Mouse (Mus musculus) neural tube, embryonic 12.5 days (tissue): ENCODE results near the gene Hps4. TPM values are rescaled to one million over a fixed set of nuclear protein-coding genes. Genes with fewer than 3 reads are reported as not detected.
"Not testable (repeated sequence)": the region's sequence is repeated elsewhere in the genome, so short reads cannot be mapped to it uniquely, and the experiment has no call there.

Source experiments
- ATAC-seq: fragments of 200-750 bp; cut with Nextera tagmentation; 2 replicates; pipeline ENCODE4 v1.8.0; 2017; ENCODE audit warnings: low read depth, mild to moderate bottlenecking, moderate TSS enrichment, moderate library complexity; ENCODE audit not compliant: low FRiP score
- H3K27ac ChIP-seq: fragments of 300-500 bp; sonication (generic); 2 replicates; pipeline ENCODE4 v1.5.1; 2016
- H3K27me3 ChIP-seq: fragments of 300-500 bp; sonication (generic); replicated peaks from 2 replicates; pipeline ENCODE4 v1.6.1; 2016; ENCODE audit warnings: mild to moderate bottlenecking
- H3K36me3 ChIP-seq: fragments of 300-500 bp; sonication (generic); 2 replicates; pipeline ENCODE4 v1.6.1; 2016; ENCODE audit warnings: mild to moderate bottlenecking
- H3K4me1 ChIP-seq: fragments of 300-500 bp; sonication (generic); 2 replicates; pipeline ENCODE4 v1.6.1; 2016
- H3K4me2 ChIP-seq: fragments of 300-500 bp; sonication (generic); replicated peaks from 2 replicates; pipeline ENCODE4 v1.6.1; 2016; ENCODE audit warnings: mild to moderate bottlenecking
- H3K4me3 ChIP-seq: fragments of 300-500 bp; sonication (generic); 2 replicates; pipeline ENCODE4 v1.5.1; 2016
- H3K9ac ChIP-seq: fragments of 300-500 bp; sonication (generic); 2 replicates; pipeline ENCODE4 v1.6.1; 2016; ENCODE audit warnings: mild to moderate bottlenecking
- H3K9me3 ChIP-seq: fragments of 300-500 bp; sonication (generic); 2 replicates; pipeline ENCODE4 v1.6.1; 2016; ENCODE audit warnings: mild to moderate bottlenecking
- WGBS: fragments of 180-500 bp; shearing (Covaris S2); methylation state at CpG from one replicate; pipeline ENCODE4 v1.1.7; 2016; 5-methylcytosine and 5-hydroxymethylcytosine counted together
- polyA plus RNA-seq: library from polyadenylated mRNA; unstranded; fragments of >200 nt; fragmentation: Nextera tagmentation; extraction: Ambion mirVana; gene quantifications from 2 replicates; pipeline ENCODE4 v1.2.1, GENCODE M21; 2016

Gene Hps4
- polyA plus RNA-seq, 1 experiment from 2014 or later, result 36.1 TPM

- no peaks in the 10 kb centered on the region for H3K9me3 ChIP-seq
- no peak overlapping the region for H3K27ac ChIP-seq
- 0 out of 2 replicates have a peak, but pooled peaks cover 3% of the 10 kb centered on the region for H3K4me1 ChIP-seq
- H3K36me3 ChIP-seq, result 0 out of 2 replicates have a peak, but pooled peaks cover 2% of the 10 kb centered on the region
- no peak for ATAC-seq
- H3K27me3 ChIP-seq, result no peaks in the 10 kb centered on the region
- H3K4me2 ChIP-seq, result no peak overlapping the region
- no peak overlapping the region for H3K9ac ChIP-seq
- no peak overlapping the region for H3K4me3 ChIP-seq
- 86% methylated on average over 4 of the region's 4 CpGs for WGBS
These were observed 41.2 kb upstream of the Hps4 start for GRCm38 (mm10) chr5:112301694-112302093.

GRCm38 (mm10) chr5:112302310-112302709 lies 40.6 kb upstream of the Hps4 start:
- Histone ChIP-seq H3K4me2 (no peak overlapping the region), H3K4me3 (no peak overlapping the region), H3K4me1 (0 out of 2 replicates have a peak, but pooled peaks cover 3% of the 10 kb centered on the region), H3K27ac (no peak overlapping the region), H3K36me3 (peaks cover 4% of the 10 kb centered on the region), H3K9me3 (no peaks in the 10 kb centered on the region), H3K9ac (no peak overlapping the region), H3K27me3 (no peaks in the 10 kb centered on the region)
- no peak for ATAC-seq
- 89% methylated on average over 5 of the region's 5 CpGs for WGBS

DNA sequence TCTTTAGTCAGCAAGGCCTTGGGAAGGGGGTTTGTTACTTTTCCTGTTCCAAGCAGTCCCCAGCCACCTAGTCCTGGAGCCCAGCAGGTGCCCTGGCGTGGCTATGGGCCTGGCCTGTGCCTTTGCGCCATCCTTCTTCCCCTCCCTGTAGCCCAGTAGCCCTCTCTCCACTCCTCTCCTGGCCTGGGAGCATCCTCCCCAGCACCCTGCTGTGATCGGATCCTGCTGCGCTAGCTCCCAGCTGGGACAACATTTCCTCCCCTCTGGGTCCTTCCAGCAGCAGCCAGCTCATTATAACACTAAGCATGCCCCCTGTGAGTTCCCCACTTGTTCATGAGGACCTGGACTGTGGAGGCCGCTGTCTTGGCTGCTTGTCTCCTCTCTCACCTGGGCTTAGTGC lies 37.0 kb upstream of the Hps4 start:
- WGBS, result 64% methylated on average over 5 of the region's 5 CpGs
- 0 out of 2 replicates have a peak, but pooled peaks cover 3% of the 10 kb centered on the region for H3K4me1 ChIP-seq
- no peak overlapping the region for H3K4me3 ChIP-seq
- no peaks in the 10 kb centered on the region for H3K27me3 ChIP-seq
- no peak for ATAC-seq
- H3K9me3 ChIP-seq, result no peaks in the 10 kb centered on the region
- H3K4me2 ChIP-seq, result no peak overlapping the region
- no peak overlapping the region for H3K27ac ChIP-seq
- peaks cover 32% of the 10 kb centered on the region for H3K36me3 ChIP-seq
- no peak overlapping the region for H3K9ac ChIP-seq

- H3K9ac ChIP-seq, result no peak overlapping the region
- no peak overlapping the region for H3K4me2 ChIP-seq
- peaks cover 5% of the 10 kb centered on the region for H3K4me1 ChIP-seq
- H3K27ac ChIP-seq, result no peak overlapping the region
- no peak overlapping the region for H3K4me3 ChIP-seq
- no peaks in the 10 kb centered on the region for H3K27me3 ChIP-seq
- no peak for ATAC-seq
- H3K9me3 ChIP-seq, result no peaks in the 10 kb centered on the region
- 69% methylated on average over 11 of the region's 11 CpGs for WGBS
- H3K36me3 ChIP-seq, result peaks cover 45% of the 10 kb centered on the region
These were observed 29.5 kb upstream of the Hps4 start for GRCm38 (mm10) chr5:112313222-112313885.

GRCm38 (mm10) chr5:112316468-112316867 lies 26.4 kb upstream of the Hps4 start:
- H3K9me3 ChIP-seq, result no peaks in the 10 kb centered on the region
- peaks cover 5% of the 10 kb centered on the region for H3K4me1 ChIP-seq
- H3K27ac ChIP-seq, result no peak overlapping the region
- WGBS, result 90% methylated on average over 5 of the region's 5 CpGs
- peaks cover 23% of the 10 kb centered on the region for H3K36me3 ChIP-seq
- ATAC-seq, result no peak
- no peak overlapping the region for H3K9ac ChIP-seq
- no peaks in the 10 kb centered on the region for H3K27me3 ChIP-seq
- H3K4me3 ChIP-seq, result no peak overlapping the region
- H3K4me2 ChIP-seq, result no peak overlapping the region

DNA sequence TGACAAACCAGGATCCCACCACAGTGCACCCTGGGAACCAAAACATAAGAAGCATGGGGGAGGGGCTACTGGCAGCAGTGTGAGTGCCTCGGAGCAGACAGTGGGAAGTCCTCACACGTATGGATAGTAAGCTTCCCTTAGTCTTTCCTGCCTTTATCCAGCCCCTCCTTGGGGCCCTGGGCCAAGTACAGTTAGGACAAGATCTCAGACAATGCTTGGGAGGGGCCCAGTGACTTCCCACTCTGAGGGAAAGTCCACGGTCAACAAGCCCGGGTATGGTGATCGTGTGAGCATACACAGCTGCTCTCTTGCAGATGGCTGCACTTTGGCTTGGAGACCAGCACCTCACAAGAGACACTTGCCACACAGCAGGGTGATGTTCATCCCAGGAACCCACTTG lies 25.6 kb upstream of the Hps4 start:
- ATAC-seq, result no peak
- Histone ChIP-seq H3K27ac (no peak overlapping the region), H3K36me3 (peaks cover 18% of the 10 kb centered on the region), H3K27me3 (no peaks in the 10 kb centered on the region), H3K9me3 (no peaks in the 10 kb centered on the region), H3K4me1 (peaks cover 5% of the 10 kb centered on the region), H3K4me3 (no peak overlapping the region), H3K4me2 (no peak overlapping the region), H3K9ac (no peak overlapping the region)
- 63% methylated on average over 5 of the region's 5 CpGs for WGBS

DNA sequence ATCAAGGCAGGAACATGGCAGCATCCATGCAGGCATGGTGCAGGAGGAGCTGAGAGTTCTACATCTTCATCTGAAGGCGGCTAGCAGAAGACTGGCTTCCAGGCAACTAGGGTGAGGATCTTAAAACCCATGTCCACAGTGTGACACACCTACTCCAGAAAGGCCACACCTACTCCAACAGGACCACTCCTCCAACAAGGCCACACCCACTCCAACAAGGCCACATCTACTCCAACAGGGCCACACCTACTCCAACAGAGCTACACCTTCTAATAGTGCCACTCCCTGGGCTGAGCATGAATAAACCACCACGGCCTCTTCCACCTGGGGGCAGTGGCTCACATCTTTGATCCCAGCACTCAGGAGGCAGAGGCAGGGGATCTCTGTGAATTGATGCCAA lies 23.5 kb upstream of the Hps4 start:
- not testable (repeated sequence) for ATAC-seq, H3K4me3 ChIP-seq, H3K9ac ChIP-seq, H3K9me3 ChIP-seq, H3K27me3 ChIP-seq, H3K4me2 ChIP-seq, H3K36me3 ChIP-seq, H3K4me1 ChIP-seq, H3K27ac ChIP-seq
- WGBS, result 57% methylated on average over 2 of the region's 2 CpGs

- Histone ChIP-seq H3K36me3 (peaks cover under 1% of the 10 kb centered on the region), H3K9ac (no peak overlapping the region), H3K27ac (no peak overlapping the region), H3K4me2 (no peak overlapping the region), H3K4me1 (peaks cover 9% of the 10 kb centered on the region; the same call in 1 of the 2 replicates), H3K27me3 (no peaks in the 10 kb centered on the region), H3K9me3 (no peaks in the 10 kb centered on the region), H3K4me3 (no peak overlapping the region)
- ATAC-seq, result no peak
- 79% methylated on average over 5 of the region's 5 CpGs for WGBS
These were observed 22.5 kb upstream of the Hps4 start for GRCm38 (mm10) chr5:112320379-112320778.

- 69% methylated on average over 6 of the region's 6 CpGs for WGBS
- H3K9ac ChIP-seq, result no peak overlapping the region
- ATAC-seq, result no peak
These were observed 21.9 kb upstream of the Hps4 start for GRCm38 (mm10) chr5:112320936-112321335.

DNA sequence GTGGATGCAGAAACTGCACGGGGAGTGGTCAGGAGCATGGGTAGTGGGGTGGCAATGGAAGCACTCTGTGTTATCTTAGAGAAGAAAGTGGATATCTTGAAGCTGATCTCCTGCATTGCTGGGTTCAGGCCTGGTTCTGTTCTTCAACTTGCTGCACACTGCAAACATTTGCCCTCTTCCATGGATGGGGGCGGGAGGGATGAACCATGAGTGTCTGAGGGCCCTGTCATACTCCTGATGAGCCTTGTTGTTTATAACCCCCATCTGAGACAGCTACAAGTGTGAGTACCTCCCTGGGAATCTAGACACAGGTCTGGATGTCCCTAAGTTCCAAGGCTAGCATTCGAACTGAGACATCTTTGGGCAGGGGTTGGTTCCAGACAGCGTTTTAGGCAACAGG lies 21.5 kb upstream of the Hps4 start:
- Histone ChIP-seq H3K4me1 (peaks cover 17% of the 10 kb centered on the region), H3K27ac (no peak overlapping the region), H3K9ac (no peak overlapping the region), H3K36me3 (no peaks in the 10 kb centered on the region), H3K4me2 (no peak overlapping the region), H3K9me3 (no peaks in the 10 kb centered on the region), H3K4me3 (no peak overlapping the region), H3K27me3 (no peaks in the 10 kb centered on the region)
- WGBS, result 81% methylated on average over 4 of the region's 4 CpGs
- no peak for ATAC-seq

More at GRCm38 (mm10) chr5:112320936-112321335, 21.9 kb upstream of the Hps4 start:
- no peaks in the 10 kb centered on the region for H3K36me3 ChIP-seq
- H3K4me1 ChIP-seq, result peaks cover 15% of the 10 kb centered on the region
- H3K27ac ChIP-seq, result no peak overlapping the region
- H3K9me3 ChIP-seq, result no peaks in the 10 kb centered on the region
- no peak overlapping the region for H3K4me2 ChIP-seq
- no peak overlapping the region for H3K4me3 ChIP-seq
- no peaks in the 10 kb centered on the region for H3K27me3 ChIP-seq

DNA sequence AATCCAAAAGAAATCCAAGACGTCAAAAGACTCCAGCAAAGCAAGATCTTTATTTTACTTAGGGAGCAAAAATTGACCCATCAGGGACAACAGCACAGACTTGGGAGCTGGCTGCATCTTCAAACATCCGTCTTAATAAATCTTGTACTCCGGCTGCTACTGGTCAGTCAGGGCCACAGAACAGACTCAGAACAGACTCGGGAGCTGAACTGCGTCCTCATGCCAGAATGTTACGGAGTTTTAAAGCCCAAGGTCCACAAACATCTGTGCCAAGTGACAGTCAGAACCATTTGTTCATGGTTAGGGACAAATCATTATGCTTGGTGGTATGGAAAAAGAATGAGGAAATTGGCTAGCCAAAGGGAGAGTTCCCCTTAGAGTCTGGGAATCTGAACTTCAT lies 19.6 kb upstream of the Hps4 start:
- Histone ChIP-seq H3K27me3 (no peaks in the 10 kb centered on the region), H3K9ac (no peak overlapping the region), H3K27ac (no peak overlapping the region), H3K36me3 (0 out of 2 replicates have a peak, but pooled peaks cover 6% of the 10 kb centered on the region), H3K9me3 (no peaks in the 10 kb centered on the region), H3K4me2 (no peak overlapping the region), H3K4me3 (no peak overlapping the region), H3K4me1 (peaks cover 27% of the 10 kb centered on the region)
- ATAC-seq, result no peak
- 90% methylated on average over 6 of the region's 6 CpGs for WGBS

- Histone ChIP-seq H3K4me2 (peak overlapping the region; percentile 80), H3K27ac (no peak overlapping the region)
- ATAC-seq, result peak; percentile 60; the same call in 1 of the 2 replicates
These were observed 18.0 kb upstream of the Hps4 start for GRCm38 (mm10) chr5:112324637-112325545.

More at GRCm38 (mm10) chr5:112324637-112325545, 18.0 kb upstream of the Hps4 start:
- 27% methylated on average over 24 of the region's 24 CpGs for WGBS
- peaks cover 27% of the 10 kb centered on the region for H3K4me1 ChIP-seq
- no peak overlapping the region for H3K4me3 ChIP-seq
- H3K27me3 ChIP-seq, result no peaks in the 10 kb centered on the region
- peaks cover 19% of the 10 kb centered on the region for H3K36me3 ChIP-seq
- no peak overlapping the region for H3K9ac ChIP-seq
- H3K9me3 ChIP-seq, result no peaks in the 10 kb centered on the region
